8 mouse cellular contexts compared by ENCODE assay signal in the genomic region with DNA sequence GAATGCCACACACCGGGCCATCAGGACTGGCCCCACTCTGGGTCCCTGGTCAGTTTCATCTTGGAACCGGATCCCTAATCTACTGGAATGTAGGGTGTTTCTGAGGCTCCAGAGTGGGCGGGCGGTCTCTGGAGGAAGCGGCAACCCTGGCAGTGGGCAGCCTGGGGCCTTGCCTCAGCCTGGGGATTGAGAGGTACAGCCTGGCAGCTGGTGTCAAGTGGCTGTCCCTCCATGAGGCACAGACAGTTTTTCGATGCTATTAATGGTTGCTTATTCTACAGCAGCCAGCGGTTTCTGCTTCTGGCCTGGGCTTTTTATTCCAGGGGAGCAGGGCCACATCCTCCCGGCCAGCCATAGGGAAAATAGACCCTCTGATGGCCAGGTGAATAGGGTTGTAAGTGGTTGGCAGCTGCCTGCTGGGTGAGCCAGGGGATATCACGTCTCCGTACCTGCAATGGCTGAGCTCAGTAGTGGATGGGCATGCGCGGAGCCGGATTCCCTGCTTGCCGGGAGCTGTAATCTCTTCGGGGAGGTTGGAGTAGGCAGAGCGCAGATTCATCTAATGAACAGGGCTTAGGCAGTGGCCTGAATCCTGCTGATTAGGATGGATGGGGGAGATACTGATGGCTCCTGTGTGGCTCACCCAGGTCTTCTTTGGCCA. TPM values are rescaled to one million over a fixed set of nuclear protein-coding genes. Genes with fewer than 3 reads are reported as not detected.
DNase-seq lines count a peak whose midpoint lies in the region; ATAC-seq and TF ChIP-seq lines count a peak whose summit lies in the region.

No protein-coding gene starts in this region.

- no peak for TF ChIP-seq CTCF in kidney, adult 2 months (conservative IDR thresholded peaks at IDR 0.05; ENCODE audit: insufficient read depth, insufficient read length, low read depth, low read length)

- peaks cover 5% of the 10 kb centered on the region; the same call in 1 of the 2 replicates for H3K36me3 ChIP-seq in kidney, embryonic 16.5 days (ENCODE audit: insufficient read depth, low read length)
- no peaks in the 10 kb centered on the region for H3K36me3 ChIP-seq in forebrain, embryonic 13.5 days (ENCODE audit: poor library complexity, severe bottlenecking)
- H3K36me3 ChIP-seq in limb, embryonic 10.5 days = peaks cover 31% of the 10 kb centered on the region
- H3K36me3 ChIP-seq in kidney, adult 2 months (ENCODE audit: control insufficient read depth, insufficient read depth, low read length) = no peaks in the 10 kb centered on the region

- peak overlapping the region; percentile 0; the same call in 1 of the 2 replicates for H3K27ac ChIP-seq in kidney, embryonic 16.5 days (ENCODE audit: low read length)
- peak overlapping the region; percentile 54; the same call in 1 of the 2 replicates for H3K27ac ChIP-seq in forebrain, embryonic 13.5 days
- H3K27ac ChIP-seq in limb, embryonic 10.5 days = peak overlapping the region; percentile 6; the same call in 1 of the 2 replicates
- no peak overlapping the region for H3K27ac ChIP-seq in kidney, adult 2 months (ENCODE audit: insufficient read depth, low read depth, low read length)

- H3K9ac ChIP-seq in kidney, embryonic 16.5 days (replicated peaks; ENCODE audit: low read length) = no peak overlapping the region
- 0 out of 2 replicates have a peak overlapping the region, but pooled peaks have one; percentile 30 for H3K9ac ChIP-seq in forebrain, embryonic 13.5 days

- H3K27me3 ChIP-seq in kidney, embryonic 16.5 days (ENCODE audit: insufficient read depth, low read length) = no peaks in the 10 kb centered on the region
- H3K27me3 ChIP-seq in forebrain, embryonic 13.5 days = 0 out of 2 replicates have a peak, but pooled peaks cover 3% of the 10 kb centered on the region
- no peaks in the 10 kb centered on the region for H3K27me3 ChIP-seq in limb, embryonic 10.5 days (ENCODE audit: low read depth, poor library complexity, severe bottlenecking)
- no peaks in the 10 kb centered on the region for H3K27me3 ChIP-seq in kidney, adult 2 months (replicated peaks; ENCODE audit: control insufficient read depth, insufficient read depth, low read length)

- H3K4me2 ChIP-seq in kidney, embryonic 16.5 days (replicated peaks; ENCODE audit: low read depth, low read length) = no peak overlapping the region
- H3K4me2 ChIP-seq in forebrain, embryonic 13.5 days = no peak overlapping the region

- no peak overlapping the region for H3K4me3 ChIP-seq in kidney, embryonic 16.5 days (ENCODE audit: low read length)
- no peak overlapping the region for H3K4me3 ChIP-seq in forebrain, embryonic 13.5 days
- no peak overlapping the region for H3K4me3 ChIP-seq in limb, embryonic 10.5 days
- H3K4me3 ChIP-seq in kidney, adult 2 months (ENCODE audit: insufficient read depth, low read depth, low read length) = no peak overlapping the region

- peak; percentile 20; the same call in 1 of the 2 replicates for ATAC-seq in kidney, embryonic 16.5 days (ENCODE audit: low FRiP score, low TSS enrichment)
- no peak for ATAC-seq in forebrain, embryonic 13.5 days

- peaks cover 13% of the 10 kb centered on the region for H3K4me1 ChIP-seq in kidney, embryonic 16.5 days (ENCODE audit: insufficient read depth, low read length)
- peaks cover 22% of the 10 kb centered on the region for H3K4me1 ChIP-seq in forebrain, embryonic 13.5 days
- H3K4me1 ChIP-seq in limb, embryonic 10.5 days = peaks cover 57% of the 10 kb centered on the region
- H3K4me1 ChIP-seq in kidney, adult 2 months (ENCODE audit: control insufficient read depth, insufficient read depth, low read length) = no peaks in the 10 kb centered on the region

- DNase-seq in kidney, postnatal 10 days = no peak
- no peak for DNase-seq in limb, embryonic 10.5 days (ENCODE audit: low spot score)
- DNase-seq in retina, embryonic 14.5 days (ENCODE audit: low spot score) = peak; percentile 47
- DNase-seq in layer of hippocampus, postnatal 10 days (ENCODE audit: low spot score in 2 of 2) = no peak
- DNase-seq in testis, postnatal 14 days (ENCODE audit: low spot score) = no peak
- no peak for DNase-seq in kidney, adult 2 months

- H3K9me3 ChIP-seq in kidney, embryonic 16.5 days (ENCODE audit: low read length) = no peaks in the 10 kb centered on the region
- no peaks in the 10 kb centered on the region for H3K9me3 ChIP-seq in forebrain, embryonic 13.5 days (replicated peaks)
- H3K9me3 ChIP-seq in limb, embryonic 10.5 days (replicated peaks) = no peaks in the 10 kb centered on the region

- no peak for TF ChIP-seq POLR2A in kidney, adult 2 months (IDR thresholded peaks at IDR 0.05; ENCODE audit: low read depth, low read length)

- 63% methylated on average over 16 of the region's 16 CpGs for WGBS in kidney, embryonic 16.5 days
- WGBS in forebrain, embryonic 13.5 days = 66% methylated on average over 16 of the region's 16 CpGs
- 78% methylated on average over 16 of the region's 16 CpGs for WGBS in limb, embryonic 10.5 days
- 81% methylated on average over 16 of the region's 16 CpGs for WGBS in kidney, adult 2 months

RNA-seq across cellular contexts. Expression of a gene that starts 22.6 kb away (rescaled TPM):
- polyA plus RNA-seq in kidney, embryonic 16.5 days (2015; fragmentation: Nextera tagmentation; extraction: Ambion mirVana) = 6.7 and 7.9 TPM in 2 replicates
- polyA plus RNA-seq in forebrain, embryonic 13.5 days (2015; fragmentation: Nextera tagmentation; extraction: Ambion mirVana) = 24.0 and 24.9 TPM in 2 replicates
- 6.7 and 8.1 TPM in 2 replicates for polyA plus RNA-seq in limb, embryonic 10.5 days (2016; fragmentation: Nextera tagmentation; extraction: Ambion mirVana)
- 10 to 100 TPM; 65.0 to 79.3 TPM for total RNA-seq in layer of hippocampus, postnatal 10 days (2021)
- polyA plus RNA-seq in kidney, adult 2 months (2012; rRNA removed) = 14.8 and 15.6 TPM in 2 replicates
